Comparison of ENCODE assay signal across 25 mouse cellular contexts in genomic region chr7:36462422-36462833, GRCm38 (mm10).
DNase-seq lines count a peak whose midpoint lies in the region; ATAC-seq lines count a peak whose summit lies in the region.
"Had no signal": no experiment of that assay in that cellular context is flagged by ENCODE, and none has a peak within 500 bp of the region (broad histone marks: within the 10 kb centered on the region; RNA-seq: fewer than 3 reads in every experiment).

No protein-coding gene starts in this region.

- H3K4me3 ChIP-seq in kidney, embryonic 16.5 days (ENCODE audit: low read length): no peak overlapping the region
- H3K4me3 ChIP-seq in midbrain, embryonic 16.5 days (ENCODE audit: low read depth, low read length): no peak overlapping the region
- H3K4me3 ChIP-seq: forebrain, embryonic 15.5 days; heart, embryonic 12.5 days; hindbrain, embryonic 10.5 days; kidney, embryonic 15.5 days; layer of hippocampus, adult 2 months; limb, embryonic 12.5 days; liver, embryonic 13.5 days had no signal

- peak; percentile 28 for DNase-seq in kidney, postnatal 10 days
- DNase-seq in ovary, postnatal 14 days (ENCODE audit: low spot score): peak; percentile 13
- no peak for DNase-seq in ovary, postnatal 36 days (ENCODE audit: low spot score)
- peak; percentile 67 for DNase-seq in lung, postnatal 10 days
- DNase-seq in layer of hippocampus, adult 8-10 months (ENCODE audit: low spot score in 2 of 2): no peak
- DNase-seq: adrenal gland, adult 2 months; cerebellum, adult 11 months; cerebellum, adult 9-11 months; gastrocnemius, postnatal 10 days; heart, postnatal 10 days; layer of hippocampus, postnatal 36 days; liver, embryonic 13.5 days; right cerebral cortex, postnatal 4 days; thymus, adult 18-20 months; thymus, postnatal 36 days had no signal

- 48% methylated on average over 5 of the region's 5 CpGs for WGBS in kidney, embryonic 16.5 days
- WGBS in midbrain, embryonic 16.5 days: 83% methylated on average over 5 of the region's 5 CpGs

- no peak overlapping the region for H3K4me2 ChIP-seq in kidney, embryonic 16.5 days (replicated peaks; ENCODE audit: low read depth, low read length)
- no peak overlapping the region for H3K4me2 ChIP-seq in midbrain, embryonic 16.5 days (ENCODE audit: low read length)
- H3K4me2 ChIP-seq: forebrain, embryonic 15.5 days; heart, embryonic 12.5 days; kidney, embryonic 15.5 days; limb, embryonic 12.5 days; liver, embryonic 13.5 days; midbrain, embryonic 11.5 days had no signal

- no peak for ATAC-seq in kidney, embryonic 16.5 days (ENCODE audit: low FRiP score, low TSS enrichment)
- ATAC-seq in midbrain, embryonic 16.5 days: no peak
- ATAC-seq: forebrain, embryonic 15.5 days; hindbrain, embryonic 16.5 days had no signal

- no peaks in the 10 kb centered on the region for H3K4me1 ChIP-seq in kidney, embryonic 16.5 days (ENCODE audit: insufficient read depth, low read length)
- no peaks in the 10 kb centered on the region for H3K4me1 ChIP-seq in midbrain, embryonic 16.5 days (ENCODE audit: control insufficient read depth, insufficient read depth, low read length)
- H3K4me1 ChIP-seq: forebrain, embryonic 15.5 days; heart, embryonic 12.5 days; hindbrain, embryonic 10.5 days; kidney, embryonic 15.5 days; limb, embryonic 12.5 days; liver, embryonic 13.5 days had no signal

- H3K27me3 ChIP-seq in kidney, embryonic 16.5 days (ENCODE audit: insufficient read depth, low read length): no peaks in the 10 kb centered on the region
- H3K27me3 ChIP-seq in midbrain, embryonic 16.5 days (ENCODE audit: control insufficient read depth, insufficient read depth, low read depth, low read length): no peaks in the 10 kb centered on the region
- H3K27me3 ChIP-seq: forebrain, embryonic 15.5 days; heart, embryonic 12.5 days; kidney, embryonic 15.5 days; limb, embryonic 12.5 days; liver, embryonic 13.5 days had no signal

- no peaks in the 10 kb centered on the region for H3K9me3 ChIP-seq in kidney, embryonic 16.5 days (ENCODE audit: low read length)
- H3K9me3 ChIP-seq in midbrain, embryonic 16.5 days (replicated peaks; ENCODE audit: control insufficient read depth, low read length, poor library complexity, severe bottlenecking): no peaks in the 10 kb centered on the region
- H3K9me3 ChIP-seq: forebrain, embryonic 15.5 days; heart, embryonic 12.5 days; hindbrain, embryonic 10.5 days; kidney, embryonic 15.5 days; limb, embryonic 12.5 days; liver, embryonic 13.5 days had no signal

- H3K9ac ChIP-seq in kidney, embryonic 16.5 days (replicated peaks; ENCODE audit: low read length): no peak overlapping the region
- H3K9ac ChIP-seq in midbrain, embryonic 16.5 days (ENCODE audit: low read depth, low read length): no peak overlapping the region
- H3K9ac ChIP-seq: forebrain, embryonic 15.5 days; heart, embryonic 12.5 days; kidney, embryonic 15.5 days; limb, embryonic 12.5 days; liver, embryonic 13.5 days had no signal

- H3K36me3 ChIP-seq in kidney, embryonic 16.5 days (ENCODE audit: insufficient read depth, low read length): no peaks in the 10 kb centered on the region
- no peaks in the 10 kb centered on the region for H3K36me3 ChIP-seq in midbrain, embryonic 16.5 days (ENCODE audit: control insufficient read depth, insufficient read depth, low read length)
- H3K36me3 ChIP-seq: forebrain, embryonic 15.5 days; heart, embryonic 12.5 days; hindbrain, embryonic 10.5 days; kidney, embryonic 15.5 days; limb, embryonic 12.5 days; liver, embryonic 13.5 days had no signal

- H3K27ac ChIP-seq in kidney, embryonic 16.5 days (ENCODE audit: low read length): no peak overlapping the region
- no peak overlapping the region for H3K27ac ChIP-seq in midbrain, embryonic 16.5 days (ENCODE audit: low read length)
- H3K27ac ChIP-seq: forebrain, embryonic 15.5 days; hindbrain, embryonic 10.5 days; kidney, embryonic 15.5 days; layer of hippocampus, adult 2 months; limb, embryonic 12.5 days; liver, embryonic 13.5 days had no signal

Comparison
In these comparisons a context has a peak if more than half of its experiments do, and no peak if none do; other contexts are left out.
1. DNase-seq: peak in kidney, postnatal 10 days (single experiment), ovary, postnatal 14 days (single experiment) and lung, postnatal 10 days (single experiment); none in ovary, postnatal 36 days (single experiment) and layer of hippocampus, adult 8-10 months (0 of 2).